Mouse (Mus musculus): ENCODE results near the gene Sufu. TPM values are rescaled to one million over a fixed set of nuclear protein-coding genes. Genes with fewer than 3 reads are reported as not detected.
A peak's percentile ranks its signal among the peaks of the same experiment; 100 is the strongest.

The Sufu gene
- polyA plus RNA-seq, 1 experiment from 2014 or later = 19.8 TPM

- Histone ChIP-seq H3K27me3 (replicated peaks; ENCODE audit: control insufficient read depth, insufficient read depth, low read length) (no peaks in the 10 kb centered on the region; the same call in 1 of the 2 replicates), H3K27ac (ENCODE audit: low read depth, low read length) (no peak overlapping the region), H3K9ac (ENCODE audit: low read depth, low read length) (peak overlapping the region; percentile 87), H3K36me3 (ENCODE audit: control insufficient read depth, insufficient read depth, low read length) (no peaks in the 10 kb centered on the region), H3K4me3 (ENCODE audit: low read length) (peak overlapping the region; percentile 68), H3K9me3 (ENCODE audit: control insufficient read depth, low read length) (no peaks in the 10 kb centered on the region), H3K4me1 (ENCODE audit: control insufficient read depth, insufficient read depth, low read depth, low read length) (peaks cover 9% of the 10 kb centered on the region), H3K4me2 (ENCODE audit: low read length) (peak overlapping the region; percentile 84)
- WGBS = 24% methylated on average over 25 of the region's 25 CpGs
- ATAC-seq = no peak
Observed at GRCm38 (mm10) chr19:46357344-46358280, 39.1 kb upstream of the Sufu start.

- no peak overlapping the region for H3K4me2 ChIP-seq (ENCODE audit: low read length)
- no peak overlapping the region for H3K27ac ChIP-seq (ENCODE audit: low read depth, low read length)
- no peaks in the 10 kb centered on the region for H3K9me3 ChIP-seq (ENCODE audit: control insufficient read depth, low read length)
- peaks cover 9% of the 10 kb centered on the region for H3K4me1 ChIP-seq (ENCODE audit: control insufficient read depth, insufficient read depth, low read depth, low read length)
- H3K27me3 ChIP-seq (replicated peaks; ENCODE audit: control insufficient read depth, insufficient read depth, low read length) = no peaks in the 10 kb centered on the region; the same call in 1 of the 2 replicates
- 58% methylated on average over 4 of the region's 4 CpGs for WGBS
- ATAC-seq = no peak
- H3K36me3 ChIP-seq (ENCODE audit: control insufficient read depth, insufficient read depth, low read length) = no peaks in the 10 kb centered on the region
- no peak overlapping the region for H3K4me3 ChIP-seq (ENCODE audit: low read length)
- no peak overlapping the region for H3K9ac ChIP-seq (ENCODE audit: low read depth, low read length)
Observed at GRCm38 (mm10) chr19:46358381-46358780, 38.3 kb upstream of the Sufu start.

DNA sequence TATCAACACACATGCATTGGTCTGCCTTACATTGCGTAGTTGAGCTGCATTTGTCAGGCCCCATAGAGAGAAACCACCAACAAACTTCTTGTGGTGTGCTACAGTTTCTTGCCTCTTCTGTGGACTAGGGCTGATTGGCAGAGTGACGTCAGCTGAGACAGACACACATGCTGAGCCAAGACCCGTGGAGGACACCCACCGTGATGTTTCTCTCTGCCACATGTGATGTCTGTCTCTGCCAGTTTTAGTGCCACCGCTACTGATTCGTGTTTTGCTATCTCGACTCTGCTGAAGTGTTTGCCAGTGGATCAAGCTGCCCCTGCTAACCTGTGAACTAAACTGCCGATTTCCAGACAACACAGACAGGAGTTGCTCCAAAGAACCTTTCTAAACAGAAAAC, 34.6 kb upstream of the Sufu start:
- Histone ChIP-seq H3K36me3 (ENCODE audit: control insufficient read depth, insufficient read depth, low read length) (no peaks in the 10 kb centered on the region), H3K27ac (ENCODE audit: low read depth, low read length) (no peak overlapping the region), H3K4me2 (ENCODE audit: low read length) (no peak overlapping the region), H3K4me1 (ENCODE audit: control insufficient read depth, insufficient read depth, low read depth, low read length) (peaks cover 7% of the 10 kb centered on the region), H3K4me3 (ENCODE audit: low read length) (no peak overlapping the region), H3K9ac (ENCODE audit: low read depth, low read length) (no peak overlapping the region), H3K27me3 (replicated peaks; ENCODE audit: control insufficient read depth, insufficient read depth, low read length) (no peaks in the 10 kb centered on the region; the same call in 1 of the 2 replicates), H3K9me3 (ENCODE audit: control insufficient read depth, low read length) (no peaks in the 10 kb centered on the region)
- no peak for ATAC-seq
- 77% methylated on average over 8 of the region's 8 CpGs for WGBS

DNA sequence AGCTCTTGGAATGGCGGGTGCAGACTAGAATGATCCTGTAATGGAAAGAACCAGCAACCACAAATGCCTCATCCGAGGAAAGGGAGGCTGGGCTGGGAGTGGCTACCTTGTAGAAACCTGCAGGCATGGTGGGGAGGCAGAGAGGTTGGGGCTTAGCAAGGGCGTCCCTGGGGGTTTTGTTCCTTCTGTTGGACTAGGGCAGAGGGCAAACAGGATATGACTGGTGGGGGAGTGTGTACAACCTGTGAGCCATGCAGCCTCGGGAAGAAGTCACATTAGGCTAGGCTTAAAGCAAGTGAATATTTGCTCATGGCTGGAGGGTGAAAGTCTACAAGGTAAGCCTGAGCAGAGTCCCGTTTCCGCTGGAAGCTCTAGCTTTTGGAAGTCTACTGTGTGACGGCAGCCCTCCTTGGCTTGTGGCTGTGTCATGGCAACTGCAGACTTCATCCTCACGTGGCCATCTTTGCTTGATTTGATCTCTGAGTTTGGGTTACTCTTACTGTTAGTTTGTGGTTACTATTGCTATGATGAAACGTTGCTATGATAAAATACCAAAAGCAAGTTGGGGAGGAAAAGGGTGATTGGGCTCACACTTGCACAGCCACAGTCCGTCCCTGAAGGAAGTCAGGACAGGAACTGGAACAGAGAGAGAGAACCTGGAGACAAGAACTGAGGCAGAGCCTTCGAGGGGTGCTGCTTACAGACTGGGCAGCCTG, 33.2 kb upstream of the Sufu start:
- no peak overlapping the region for H3K27ac ChIP-seq (ENCODE audit: low read depth, low read length)
- no peak for ATAC-seq
- H3K9me3 ChIP-seq (ENCODE audit: control insufficient read depth, low read length) = no peaks in the 10 kb centered on the region
- no peaks in the 10 kb centered on the region for H3K36me3 ChIP-seq (ENCODE audit: control insufficient read depth, insufficient read depth, low read length)
- no peak overlapping the region for H3K9ac ChIP-seq (ENCODE audit: low read depth, low read length)
- no peaks in the 10 kb centered on the region; the same call in 1 of the 2 replicates for H3K27me3 ChIP-seq (replicated peaks; ENCODE audit: control insufficient read depth, insufficient read depth, low read length)
- H3K4me2 ChIP-seq (ENCODE audit: low read length) = no peak overlapping the region
- no peak overlapping the region for H3K4me3 ChIP-seq (ENCODE audit: low read length)
- H3K4me1 ChIP-seq (ENCODE audit: control insufficient read depth, insufficient read depth, low read depth, low read length) = no peaks in the 10 kb centered on the region
- WGBS = 85% methylated on average over 11 of the region's 11 CpGs

DNA sequence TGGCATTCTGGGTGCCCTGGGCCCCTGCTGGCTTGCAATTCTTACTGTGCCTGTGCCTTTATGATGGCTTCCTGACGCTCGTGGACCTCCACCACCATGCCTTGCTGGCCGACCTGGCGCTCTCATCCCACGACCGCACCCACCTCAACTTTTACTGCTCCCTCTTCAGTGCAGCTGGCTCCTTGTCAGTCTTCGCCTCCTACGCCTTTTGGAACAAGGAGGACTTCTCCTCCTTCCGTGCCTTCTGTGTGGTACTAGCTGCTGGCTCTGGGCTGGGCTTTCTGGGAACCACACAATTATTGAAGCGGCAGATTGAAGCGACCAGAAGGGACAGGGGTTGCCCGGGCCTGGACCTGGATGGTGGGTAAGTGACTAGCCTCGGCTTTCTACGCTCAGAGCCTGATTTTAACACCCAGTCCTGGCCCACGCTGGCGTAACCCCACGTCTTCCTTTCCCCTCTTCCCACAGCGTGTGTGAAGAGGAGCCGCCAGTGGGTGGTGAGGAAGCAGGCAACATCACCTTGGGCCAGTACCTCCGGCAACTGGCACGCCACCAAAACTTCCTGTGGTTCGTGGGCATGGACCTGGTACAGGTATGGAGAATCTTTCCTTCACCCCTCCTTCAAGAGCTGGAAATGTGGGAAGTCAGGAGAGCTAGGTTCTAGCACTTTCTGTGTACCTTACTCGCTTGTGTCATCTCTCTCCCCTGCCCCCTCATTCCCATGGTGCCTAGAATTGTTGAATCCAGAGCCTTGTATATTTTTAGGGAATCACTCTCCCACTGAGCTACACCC, 28.7 kb upstream of the Sufu start:
- Histone ChIP-seq H3K4me3 (ENCODE audit: low read length) (no peak overlapping the region), H3K27me3 (replicated peaks; ENCODE audit: control insufficient read depth, insufficient read depth, low read length) (no peaks in the 10 kb centered on the region), H3K9me3 (ENCODE audit: control insufficient read depth, low read length) (no peaks in the 10 kb centered on the region), H3K4me1 (ENCODE audit: control insufficient read depth, insufficient read depth, low read depth, low read length) (no peaks in the 10 kb centered on the region), H3K36me3 (ENCODE audit: control insufficient read depth, insufficient read depth, low read length) (no peaks in the 10 kb centered on the region), H3K4me2 (ENCODE audit: low read length) (no peak overlapping the region), H3K27ac (ENCODE audit: low read depth, low read length) (no peak overlapping the region), H3K9ac (ENCODE audit: low read depth, low read length) (no peak overlapping the region)
- no peak for ATAC-seq
- 88% methylated on average over 23 of the region's 23 CpGs for WGBS

DNA sequence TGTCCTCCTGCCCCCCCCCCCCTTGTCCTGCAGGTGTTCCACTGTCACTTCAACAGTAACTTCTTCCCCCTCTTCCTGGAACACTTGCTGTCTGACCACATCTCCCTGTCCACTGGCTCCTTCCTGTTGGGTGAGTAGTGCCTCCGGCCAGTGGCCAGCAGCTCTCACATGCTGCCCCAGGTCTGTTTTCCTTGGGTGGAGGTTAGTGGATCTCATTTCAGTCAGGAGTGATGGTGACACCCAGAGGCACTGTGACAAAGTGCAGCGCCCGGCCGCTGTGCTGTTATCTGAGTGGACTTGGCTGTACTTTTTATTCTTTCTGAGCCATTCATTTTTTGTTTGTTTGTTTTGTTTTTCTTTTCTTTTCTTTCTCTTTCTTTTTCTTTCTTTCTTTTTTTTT, 27.5 kb upstream of the Sufu start:
- Histone ChIP-seq H3K4me2 (ENCODE audit: low read length) (no peak overlapping the region), H3K27ac (ENCODE audit: low read depth, low read length) (no peak overlapping the region), H3K36me3 (ENCODE audit: control insufficient read depth, insufficient read depth, low read length) (no peaks in the 10 kb centered on the region), H3K27me3 (replicated peaks; ENCODE audit: control insufficient read depth, insufficient read depth, low read length) (no peaks in the 10 kb centered on the region), H3K9ac (ENCODE audit: low read depth, low read length) (no peak overlapping the region), H3K4me3 (ENCODE audit: low read length) (no peak overlapping the region), H3K4me1 (ENCODE audit: control insufficient read depth, insufficient read depth, low read depth, low read length) (no peaks in the 10 kb centered on the region), H3K9me3 (ENCODE audit: control insufficient read depth, low read length) (no peaks in the 10 kb centered on the region)
- 21% methylated on average over 4 of the region's 4 CpGs for WGBS
- ATAC-seq = peak; percentile 65

DNA sequence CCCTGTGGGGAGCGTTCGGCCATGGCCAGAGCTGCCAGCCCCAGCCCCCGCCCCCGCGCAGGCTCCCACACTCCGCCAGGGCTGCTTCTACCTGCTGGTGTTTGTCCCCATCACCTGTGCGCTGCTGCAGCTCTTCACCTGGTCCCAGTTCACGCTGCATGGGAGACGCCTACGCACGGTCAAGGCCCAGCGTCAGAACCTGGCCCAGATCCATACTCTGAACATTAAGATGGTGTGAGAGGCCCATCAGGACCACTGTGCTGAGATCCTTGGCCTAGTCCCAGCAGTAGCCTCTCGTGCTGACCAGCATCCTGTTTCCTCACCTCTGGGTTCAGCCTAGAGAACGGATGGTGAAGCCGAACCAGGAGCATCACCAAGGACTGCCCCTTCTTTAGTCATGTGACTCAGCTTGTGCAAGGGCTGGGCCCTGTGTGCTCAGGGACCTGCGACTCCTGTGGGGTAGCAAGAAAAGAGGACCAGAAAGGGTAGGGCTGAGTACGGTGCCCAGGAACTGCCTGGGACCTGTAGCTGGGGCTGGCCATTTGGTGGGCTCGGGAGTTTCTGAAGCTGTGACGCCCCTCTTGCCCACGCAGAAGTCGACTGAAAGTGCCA, 22.1 kb upstream of the Sufu start:
- H3K9me3 ChIP-seq (ENCODE audit: control insufficient read depth, low read length) = no peaks in the 10 kb centered on the region
- H3K27ac ChIP-seq (ENCODE audit: low read depth, low read length) = no peak overlapping the region; the same call in 1 of the 2 replicates
- H3K4me2 ChIP-seq (ENCODE audit: low read length) = no peak overlapping the region
- no peak overlapping the region for H3K4me3 ChIP-seq (ENCODE audit: low read length)
- H3K4me1 ChIP-seq (ENCODE audit: control insufficient read depth, insufficient read depth, low read depth, low read length) = no peaks in the 10 kb centered on the region; the same call in 1 of the 2 replicates
- H3K9ac ChIP-seq (ENCODE audit: low read depth, low read length) = 0 out of 2 replicates have a peak overlapping the region, but pooled peaks have one; percentile 4
- H3K36me3 ChIP-seq (ENCODE audit: control insufficient read depth, insufficient read depth, low read length) = peaks cover 18% of the 10 kb centered on the region
- peak; percentile 38; the same call in 1 of the 2 replicates for ATAC-seq
- no peaks in the 10 kb centered on the region for H3K27me3 ChIP-seq (replicated peaks; ENCODE audit: control insufficient read depth, insufficient read depth, low read length)
- WGBS = 44% methylated on average over 21 of the region's 21 CpGs

GRCm38 (mm10) chr19:46375489-46375888, 21.2 kb upstream of the Sufu start:
- Histone ChIP-seq H3K27ac (ENCODE audit: low read depth, low read length) (peak overlapping the region; percentile 42; the same call in 1 of the 2 replicates), H3K4me2 (ENCODE audit: low read length) (no peak overlapping the region), H3K9ac (ENCODE audit: low read depth, low read length) (no peak overlapping the region), H3K4me3 (ENCODE audit: low read length) (no peak overlapping the region), H3K4me1 (ENCODE audit: control insufficient read depth, insufficient read depth, low read depth, low read length) (no peaks in the 10 kb centered on the region; the same call in 1 of the 2 replicates), H3K27me3 (replicated peaks; ENCODE audit: control insufficient read depth, insufficient read depth, low read length) (no peaks in the 10 kb centered on the region), H3K36me3 (ENCODE audit: control insufficient read depth, insufficient read depth, low read length) (peaks cover 21% of the 10 kb centered on the region), H3K9me3 (ENCODE audit: control insufficient read depth, low read length) (no peaks in the 10 kb centered on the region)
- 45% methylated on average over 5 of the region's 5 CpGs for WGBS
- ATAC-seq = peak; percentile 56; the same call in 1 of the 2 replicates

Data from hindbrain, embryonic 16.5 days (tissue).